Mouse (Mus musculus) testis, adult 2 months (tissue): ENCODE measurements around the gene Fbxw24. TPM values are rescaled to one million over a fixed set of nuclear protein-coding genes. Genes with fewer than 3 reads are reported as not detected.
"Not testable (repeated sequence)": the region's sequence is repeated elsewhere in the genome, so short reads cannot be mapped to it uniquely, and the experiment has no call there.

ENCODE experiments used
- H3K27ac ChIP-seq: fragments of 200-500 bp; 2 replicates; pipeline ENCODE4 v1.5.1; 2012; ENCODE audit warnings: low read depth, low read length; ENCODE audit not compliant: control insufficient read depth, insufficient read depth
- H3K27me3 ChIP-seq: fragments of 200-500 bp; 2 replicates; pipeline ENCODE4 v1.6.1; 2012; ENCODE audit warnings: mild to moderate bottlenecking, low read length, moderate library complexity; ENCODE audit not compliant: control insufficient read depth, insufficient read depth
- H3K36me3 ChIP-seq: fragments of 200-500 bp; 2 replicates; pipeline ENCODE4 v1.6.1; 2012; ENCODE audit warnings: mild to moderate bottlenecking, low read length; ENCODE audit not compliant: control insufficient read depth, insufficient read depth
- H3K4me1 ChIP-seq: fragments of 200-500 bp; 2 replicates; pipeline ENCODE4 v1.6.1; 2012; ENCODE audit warnings: low read length; ENCODE audit not compliant: control insufficient read depth, insufficient read depth
- H3K4me3 ChIP-seq: fragments of 200-500 bp; 2 replicates; pipeline ENCODE4 v1.5.1; 2012; ENCODE audit warnings: low read depth, mild to moderate bottlenecking, low read length, moderate library complexity, mixed read lengths; ENCODE audit not compliant: control insufficient read depth
- CTCF ChIP-seq: fragments of 200-500 bp; IDR thresholded peaks from 2 replicates; pipeline ENCODE4 v1.5.1; 2012; ENCODE audit warnings: low read depth, mild to moderate bottlenecking, inconsistent platforms, low read length, moderate library complexity; ENCODE audit not compliant: control insufficient read depth, insufficient read depth, insufficient replicate concordance
- POLR2A ChIP-seq: fragments of 200-500 bp; IDR thresholded peaks from 2 replicates; pipeline ENCODE4 v1.6.1; 2012; ENCODE audit warnings: low read depth, mild to moderate bottlenecking, inconsistent platforms, low read length, moderate library complexity; ENCODE audit not compliant: control insufficient read depth
- polyA plus RNA-seq: library from polyadenylated mRNA; depleted of rRNA; stranded (reverse); fragments of >200 nt; gene quantifications from 2 replicates; pipeline ENCODE4 v1.2.3, GENCODE M21; 2012; rRNA removed

Gene Fbxw24
- not detected in 2 replicates for polyA plus RNA-seq

DNA sequence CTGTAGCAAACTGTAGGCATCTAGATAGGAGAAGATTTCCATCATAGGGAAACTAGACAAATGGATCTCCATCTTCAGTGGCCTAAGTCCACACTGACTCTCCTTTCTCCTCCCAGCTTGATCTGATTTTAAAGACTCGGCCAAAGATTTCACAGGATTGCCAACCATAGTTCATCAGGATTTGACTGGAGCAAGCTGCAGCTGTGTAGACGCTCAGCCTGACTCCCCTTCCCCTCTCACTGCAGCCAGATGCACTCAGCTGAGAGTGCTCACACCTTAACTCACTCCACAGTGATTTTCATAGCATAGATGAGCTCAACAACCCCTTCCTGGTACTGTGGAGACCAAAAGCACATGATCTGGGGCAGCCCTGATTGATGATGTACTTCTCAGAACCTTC lies at the start of gene Fbxw24:
Gene Fbxw24 (minus strand): TSS at position 101 of the 400 bp plus-strand sequence.
- H3K27ac ChIP-seq, H3K4me1 ChIP-seq, H3K27me3 ChIP-seq, H3K4me3 ChIP-seq, H3K36me3 ChIP-seq: not testable (repeated sequence)

GRCm38 (mm10) chr9:109664552-109664951 lies 38.7 kb upstream of the Fbxw24 start, which contains the start of gene Fbxw25:
Gene Fbxw25, minus strand, starts transcription at chr9:109664652.
- not testable (repeated sequence) for H3K4me3 ChIP-seq, H3K27me3 ChIP-seq, H3K36me3 ChIP-seq, H3K27ac ChIP-seq, H3K4me1 ChIP-seq

GRCm38 (mm10) chr9:109606837-109607236 lies 19.0 kb downstream of the Fbxw24 start:
- H3K4me3 ChIP-seq, H3K27ac ChIP-seq, H3K27me3 ChIP-seq, H3K36me3 ChIP-seq, H3K4me1 ChIP-seq: not testable (repeated sequence)

GRCm38 (mm10) chr9:109602128-109602527 lies 23.7 kb downstream of the Fbxw24 start:
- H3K36me3 ChIP-seq, H3K27me3 ChIP-seq, H3K27ac ChIP-seq, H3K4me1 ChIP-seq, H3K4me3 ChIP-seq: not testable (repeated sequence)

- Histone ChIP-seq H3K4me3 (no peak overlapping the region), H3K36me3 (no peaks in the 10 kb centered on the region), H3K4me1 (no peaks in the 10 kb centered on the region), H3K27ac (no peak overlapping the region), H3K27me3 (no peaks in the 10 kb centered on the region)
- TF ChIP-seq CTCF = no peak
- TF ChIP-seq POLR2A = no peak
Measured at GRCm38 (mm10) chr9:109597226-109597625, 28.6 kb downstream of the Fbxw24 start.

- Histone ChIP-seq H3K27me3 (no peaks in the 10 kb centered on the region), H3K4me3 (no peak overlapping the region), H3K4me1 (no peaks in the 10 kb centered on the region), H3K36me3 (no peaks in the 10 kb centered on the region), H3K27ac (no peak overlapping the region)
- TF ChIP-seq POLR2A (no peak), CTCF (no peak)
Measured at GRCm38 (mm10) chr9:109594866-109595265, 31.0 kb downstream of the Fbxw24 start.

- H3K4me3 ChIP-seq, H3K4me1 ChIP-seq, H3K27ac ChIP-seq: not testable (repeated sequence)
Measured at GRCm38 (mm10) chr9:109568162-109568561, 57.7 kb downstream of the Fbxw24 start, which contains the start of gene Fbxw15. Gene Fbxw15, minus strand, starts transcription at chr9:109568262.

GRCm38 (mm10) chr9:109565546-109565945 lies 60.3 kb downstream of the Fbxw24 start:
- Histone ChIP-seq H3K27me3 (no peaks in the 10 kb centered on the region), H3K36me3 (no peaks in the 10 kb centered on the region), H3K27ac (no peak overlapping the region), H3K4me3 (no peak overlapping the region), H3K4me1 (no peaks in the 10 kb centered on the region)
- no peak for TF ChIP-seq CTCF
- TF ChIP-seq POLR2A = no peak

More at GRCm38 (mm10) chr9:109568162-109568561, 57.7 kb downstream of the Fbxw24 start, which contains the start of gene Fbxw15:
- H3K36me3 ChIP-seq, H3K27me3 ChIP-seq: not testable (repeated sequence)

GRCm38 (mm10) chr9:109562106-109562505 lies 63.8 kb downstream of the Fbxw24 start:
- not testable (repeated sequence) for H3K27me3 ChIP-seq, H3K27ac ChIP-seq, H3K4me1 ChIP-seq, H3K36me3 ChIP-seq, H3K4me3 ChIP-seq
